Mouse (Mus musculus) liver, embryonic 14.5 days (tissue): ENCODE data around the gene Pecr.

Experiments used
- CTCF ChIP-seq: IDR thresholded peaks from 2 replicates; pipeline ENCODE4 v1.5.1; 2016; ENCODE audit warnings: antibody characterized with exemption, low read depth, control low read depth
- EP300 ChIP-seq: IDR thresholded peaks from 2 replicates; pipeline ENCODE4 v1.6.1; 2016; ENCODE audit warnings: antibody characterized with exemption, low read depth

- TF ChIP-seq CTCF: no peak
- TF ChIP-seq EP300: no peak
Measured at GRCm38 (mm10) chr1:72291421-72291820, 7.3 kb upstream of the Pecr start.
